Mouse (Mus musculus) telencephalon, adult 2 months (tissue): ENCODE results near the gene Foxl1.
"Not testable (repeated sequence)": the region's sequence is repeated elsewhere in the genome, so short reads cannot be mapped to it uniquely, and the experiment has no call there.

Experiments
- DNase-seq: peaks from one replicate; pipeline ENCODE4 v3.0.0-alpha.2; 2011; ENCODE audit warnings: low read depth, low spot score

Foxl1 gene

GRCm38 (mm10) chr8:121125311-121125876, 2.3 kb upstream of the Foxl1 start:
- DNase-seq: peak; percentile 8

DNA sequence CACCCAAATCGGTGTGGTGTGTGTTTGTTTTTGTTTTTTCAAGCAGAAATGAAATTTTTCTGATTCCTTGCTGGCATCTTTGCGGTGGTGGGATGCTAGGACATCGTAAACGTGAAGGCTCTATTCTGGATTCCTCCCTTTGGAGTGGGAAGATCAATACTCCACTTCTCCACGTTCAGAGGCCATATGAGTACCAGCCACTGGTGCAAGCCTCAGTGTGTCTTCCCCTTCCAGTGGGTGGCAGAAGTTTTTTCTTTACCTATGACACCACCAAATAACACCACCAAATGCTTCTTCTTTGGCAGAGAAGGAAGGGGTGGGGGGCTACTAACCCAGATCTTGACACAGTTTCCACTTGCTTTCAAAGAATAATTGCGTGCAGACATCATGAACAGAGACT, 1.5 kb upstream of the Foxl1 start:
- DNase-seq: no peak

DNA sequence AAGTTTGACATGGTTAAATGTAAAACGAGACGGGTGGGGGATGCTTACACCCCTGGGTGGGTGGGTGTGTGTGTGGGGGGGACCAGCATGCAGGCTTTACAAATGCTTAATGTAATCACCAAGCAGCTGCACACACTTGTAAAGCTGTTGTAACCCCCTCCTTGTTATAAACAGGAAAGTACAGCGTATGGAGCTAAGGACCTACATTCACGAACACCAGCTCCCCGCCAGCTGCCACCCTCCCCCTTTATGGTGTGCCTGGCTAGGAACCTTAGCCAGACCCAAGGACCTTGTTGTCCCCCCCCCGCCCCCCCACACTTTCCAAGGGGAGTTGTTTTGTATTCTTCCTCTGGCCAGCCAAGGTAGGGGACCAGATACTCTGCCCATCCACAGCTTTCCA, 1.0 kb upstream of the Foxl1 start:
- DNase-seq: no peak

DNA sequence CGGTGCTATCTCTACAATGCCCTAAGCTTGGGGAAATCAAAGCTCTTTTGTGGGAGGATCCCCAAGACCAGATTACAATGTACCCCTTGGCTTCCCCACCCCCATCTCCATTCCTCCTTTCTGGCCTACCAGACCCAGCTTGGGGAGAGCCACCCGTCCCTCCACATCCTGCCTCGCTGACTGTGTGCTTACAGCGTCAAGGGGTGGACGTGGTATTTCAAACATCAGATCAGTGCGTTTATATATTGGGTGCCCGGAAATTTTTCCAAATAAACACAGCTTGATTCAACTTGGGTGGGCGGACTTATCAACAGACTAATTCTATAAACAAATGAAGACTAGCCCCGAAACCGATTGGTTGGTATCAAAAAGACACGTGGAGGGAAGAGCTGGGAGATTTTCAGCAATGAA, 444 bp upstream of the Foxl1 start:
- no peak for DNase-seq

DNA sequence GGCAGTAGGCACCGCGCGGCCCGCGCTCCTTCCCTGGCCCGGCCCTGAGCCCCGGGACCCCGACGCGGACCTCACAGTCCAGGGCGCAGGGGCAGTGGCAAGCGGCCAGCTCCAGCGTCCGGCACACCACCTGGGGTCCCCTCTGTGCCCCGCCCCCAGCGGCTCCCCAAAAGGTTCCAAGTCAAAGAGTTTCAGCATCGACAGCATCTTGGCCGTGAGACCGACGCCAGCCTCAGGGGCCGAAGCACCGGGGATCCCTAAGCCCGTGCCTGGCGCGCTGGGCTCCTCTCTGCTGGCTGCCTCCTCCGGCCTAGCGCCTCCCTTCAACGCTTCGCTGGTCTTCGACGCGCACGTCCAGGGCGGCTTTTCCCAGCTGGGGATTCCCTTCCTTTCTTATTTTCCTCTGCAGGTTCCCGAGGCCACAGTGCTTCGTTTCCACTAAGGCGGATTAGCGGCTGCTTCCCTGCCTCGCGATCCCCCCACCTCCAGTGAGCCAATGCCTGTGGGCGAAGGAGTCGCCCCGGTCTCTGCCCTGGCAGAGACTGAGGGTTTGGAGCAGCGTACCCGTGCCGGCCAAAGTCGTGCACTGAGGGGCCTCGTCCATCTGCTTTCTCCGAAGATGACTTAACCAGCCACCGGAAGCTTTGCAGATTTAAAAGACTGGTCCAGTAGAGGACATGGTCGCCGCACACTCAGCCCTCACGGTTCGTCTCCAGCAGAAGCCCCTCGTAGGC, 958 bp downstream of the Foxl1 start:
- DNase-seq: no peak

GRCm38 (mm10) chr8:121129265-121129940, 1.7 kb downstream of the Foxl1 start:
- DNase-seq: no peak

DNA sequence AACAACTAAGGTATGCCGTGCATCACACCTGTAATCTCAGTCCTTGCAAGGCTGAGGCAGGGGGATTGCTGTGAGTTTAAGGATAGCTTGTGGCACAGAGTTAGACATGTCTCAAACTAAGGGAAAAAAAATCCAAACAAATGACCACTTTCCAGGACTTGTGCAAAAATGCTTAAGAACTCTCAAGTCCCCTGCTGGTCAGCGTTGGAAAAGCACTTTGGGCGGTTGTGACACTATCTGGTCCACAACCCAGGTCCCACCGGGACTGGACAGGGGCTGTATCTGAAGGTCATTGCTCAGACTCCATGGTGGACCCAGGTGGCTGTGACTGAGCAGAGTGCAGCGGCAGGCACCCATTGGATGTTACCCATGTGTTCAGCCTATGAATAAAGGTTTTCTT, 2.8 kb downstream of the Foxl1 start:
- no peak for DNase-seq

- DNase-seq: no peak
These were observed 5.3 kb downstream of the Foxl1 start for GRCm38 (mm10) chr8:121132961-121133513.

- no peak for DNase-seq
These were observed 6.4 kb downstream of the Foxl1 start for GRCm38 (mm10) chr8:121134102-121134501.

DNA sequence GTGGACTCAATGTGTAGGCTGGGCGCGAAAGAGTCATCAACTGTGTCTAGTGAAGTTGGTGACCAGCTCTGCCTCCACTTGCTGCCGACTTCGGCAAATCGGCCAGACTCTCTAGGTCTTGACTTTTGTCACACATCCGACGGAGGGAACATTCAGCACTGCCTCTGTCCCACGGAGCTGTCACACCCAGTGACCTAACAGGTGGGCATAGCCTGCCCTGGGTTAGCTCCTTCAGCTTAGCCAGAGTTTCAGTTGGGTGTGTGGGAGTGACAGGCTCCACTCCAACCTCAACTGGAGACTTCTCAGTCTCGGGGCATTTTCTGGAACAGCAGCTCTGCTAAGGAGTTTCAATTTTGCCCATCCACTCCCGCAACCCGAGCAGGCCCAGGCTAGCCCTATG, 6.8 kb downstream of the Foxl1 start:
- DNase-seq: no peak

DNA sequence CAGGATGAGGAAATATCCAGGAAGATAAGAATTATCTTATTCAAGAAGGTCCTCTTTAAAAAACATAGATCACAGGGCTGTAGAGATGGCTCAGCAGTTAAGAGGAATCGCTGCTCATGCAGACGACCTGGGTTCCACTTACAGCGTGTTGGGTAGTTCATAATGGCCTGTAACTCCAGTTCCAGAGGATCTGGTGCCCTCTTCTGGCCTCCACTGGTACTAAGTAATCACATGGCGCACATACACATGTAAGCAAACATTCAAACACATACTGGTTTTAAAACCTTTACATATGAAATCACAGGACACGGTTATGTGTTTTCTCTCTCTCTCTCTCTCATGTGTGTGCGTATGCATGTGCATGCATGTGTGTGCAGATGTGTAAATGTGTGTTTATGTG, 9.1 kb downstream of the Foxl1 start:
- DNase-seq: no peak

DNA sequence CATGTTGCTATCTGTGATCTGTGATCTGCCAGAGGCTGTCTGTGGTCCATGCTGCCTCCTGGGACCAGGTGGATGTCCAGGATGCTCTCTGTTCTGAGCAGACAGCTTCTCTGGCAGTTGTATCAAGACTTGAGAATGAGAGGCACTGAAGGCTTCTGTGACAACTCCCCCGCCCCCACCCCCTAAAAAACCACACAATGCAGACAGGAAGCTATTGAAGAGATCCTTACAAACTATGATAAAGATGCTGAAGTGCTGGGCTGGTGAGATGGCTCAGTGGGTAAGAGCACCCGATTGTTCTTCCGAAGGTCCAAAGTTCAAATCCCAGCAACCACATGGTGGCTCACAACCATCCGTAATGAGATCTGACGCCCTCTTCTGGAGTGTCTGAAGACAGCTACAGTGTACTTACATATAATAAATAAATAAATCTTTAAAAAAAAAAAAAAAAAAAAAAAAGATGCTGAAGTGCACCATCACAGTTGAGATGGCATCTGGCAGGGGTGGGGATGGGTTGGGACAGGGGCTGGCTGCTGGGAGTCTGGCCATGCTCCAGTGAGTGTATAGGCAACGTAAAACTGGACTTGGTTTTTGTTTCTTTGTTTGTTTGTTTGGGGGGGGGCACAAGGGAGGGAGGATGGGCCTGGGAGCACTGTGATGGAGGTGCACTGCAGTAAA, 17.9 kb downstream of the Foxl1 start:
- not testable (repeated sequence) for DNase-seq

GRCm38 (mm10) chr8:121148573-121149083, 20.9 kb downstream of the Foxl1 start:
- no peak for DNase-seq

- no peak for DNase-seq
These were observed 24.7 kb downstream of the Foxl1 start for GRCm38 (mm10) chr8:121152394-121152793.

- DNase-seq: no peak
These were observed 29.3 kb downstream of the Foxl1 start for GRCm38 (mm10) chr8:121156990-121157491.

- no peak for DNase-seq
These were observed 31.1 kb downstream of the Foxl1 start for GRCm38 (mm10) chr8:121158812-121159211.

GRCm38 (mm10) chr8:121161437-121161836, 33.7 kb downstream of the Foxl1 start:
- DNase-seq: no peak

DNA sequence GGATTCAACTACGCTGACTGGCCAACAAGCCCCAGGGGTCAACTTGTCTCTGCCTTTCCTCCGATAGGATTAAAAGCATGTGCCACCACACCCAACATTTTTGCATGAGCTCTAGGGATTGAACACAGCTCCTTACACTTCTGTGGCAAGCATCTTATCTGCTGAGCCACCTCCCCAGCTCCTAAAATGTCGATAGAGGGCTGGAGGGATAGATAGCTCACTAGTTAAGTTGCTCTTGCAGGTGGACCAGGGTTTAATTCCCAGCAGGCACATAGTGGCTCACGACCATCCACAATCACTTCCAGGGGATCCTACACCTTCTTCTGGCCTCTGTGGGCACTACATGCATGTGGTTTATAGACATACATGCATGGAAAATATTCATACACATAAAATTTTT, 34.7 kb downstream of the Foxl1 start:
- no peak for DNase-seq

DNA sequence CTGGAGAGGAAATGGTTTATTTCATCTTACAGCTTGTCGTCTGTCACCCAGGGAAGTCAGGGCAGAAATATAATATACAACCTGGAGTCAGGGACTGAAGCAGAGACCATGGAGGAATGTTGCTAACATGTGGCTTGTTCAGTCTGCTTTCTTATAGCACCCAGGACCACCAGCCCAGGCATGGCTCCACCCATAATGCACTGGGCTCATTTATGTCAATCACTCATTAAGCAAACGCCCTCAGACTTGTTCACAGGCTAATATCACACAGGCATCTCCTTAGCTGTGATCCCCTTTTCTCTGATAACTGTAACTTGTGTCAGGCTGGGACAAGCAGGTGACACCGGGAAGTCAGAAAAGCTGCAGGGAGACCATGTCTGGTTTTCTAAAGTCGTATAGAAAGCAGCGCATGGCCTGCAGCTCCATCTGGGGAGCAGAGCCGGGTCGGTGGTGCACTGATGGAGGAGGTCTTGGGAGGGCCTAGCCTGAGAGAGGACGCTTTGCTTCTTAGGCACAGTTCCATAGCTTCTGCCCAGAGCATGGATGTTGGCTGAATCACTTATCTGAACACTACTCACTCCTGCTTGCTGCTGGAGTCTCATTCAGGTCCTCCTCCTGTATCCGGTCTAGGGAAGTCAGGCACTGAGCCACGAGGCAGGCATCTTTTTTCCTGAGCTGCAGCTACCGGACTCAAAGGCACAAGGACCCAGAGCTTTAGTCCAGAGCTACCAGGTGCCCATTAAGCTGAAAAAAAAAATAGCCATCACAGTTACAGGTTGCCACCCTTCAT, 35.4 kb downstream of the Foxl1 start:
- no peak for DNase-seq

DNA sequence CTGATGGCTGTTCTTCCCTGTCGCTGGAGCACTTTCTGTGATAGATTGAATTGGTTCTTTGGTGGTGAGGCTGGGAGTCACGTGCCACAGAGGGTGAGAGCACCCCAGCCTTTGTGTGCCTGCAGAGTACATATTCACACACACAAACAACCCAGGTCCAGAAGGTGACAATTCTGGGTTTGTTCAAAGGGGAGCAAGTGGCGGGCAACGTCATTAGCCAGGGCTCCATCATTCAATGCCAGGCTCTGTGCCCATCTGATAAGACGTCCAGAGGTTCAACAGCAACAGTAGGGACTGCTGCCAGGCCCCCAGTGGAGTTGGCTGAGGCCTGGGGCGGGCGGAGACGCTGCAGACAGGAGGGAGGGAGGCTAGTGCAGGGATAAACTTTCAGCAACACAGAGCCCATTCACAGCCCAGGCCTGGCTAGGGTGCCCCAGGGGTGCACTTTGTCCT, 36.3 kb downstream of the Foxl1 start:
- no peak for DNase-seq

- DNase-seq: no peak
These were observed 40.3 kb downstream of the Foxl1 start for GRCm38 (mm10) chr8:121168033-121168432.
